Mouse (Mus musculus): ENCODE data around the gene Mmp9. TPM values are rescaled to one million over a fixed set of nuclear protein-coding genes. Genes with fewer than 3 reads are reported as not detected.

Mmp9 gene
- polyA plus RNA-seq, 1 experiment from 2014 or later, result 1.4 TPM

- Histone ChIP-seq H3K4me2 (replicated peaks; ENCODE audit: low read depth, low read length) (no peak overlapping the region), H3K27ac (ENCODE audit: low read depth, low read length) (no peak overlapping the region), H3K36me3 (ENCODE audit: control insufficient read depth, insufficient read depth, low read length) (no peaks in the 10 kb centered on the region), H3K4me1 (ENCODE audit: control insufficient read depth, insufficient read depth, low read length) (no peaks in the 10 kb centered on the region), H3K9me3 (ENCODE audit: control insufficient read depth, low read length) (no peaks in the 10 kb centered on the region), H3K9ac (ENCODE audit: low read depth, low read length) (no peak overlapping the region), H3K27me3 (ENCODE audit: control insufficient read depth, insufficient read depth, low read length) (no peaks in the 10 kb centered on the region), H3K4me3 (ENCODE audit: low read length) (no peak overlapping the region)
- 73% methylated on average over 14 of the region's 14 CpGs for WGBS
- ATAC-seq (ENCODE audit: low FRiP score, low TSS enrichment), result no peak
Measured at GRCm38 (mm10) chr2:164986371-164987027, 45.9 kb downstream of the Mmp9 start.

GRCm38 (mm10) chr2:164988777-164989176, 48.2 kb downstream of the Mmp9 start:
- ATAC-seq (ENCODE audit: low FRiP score, low TSS enrichment), result no peak
- Histone ChIP-seq H3K27me3 (ENCODE audit: control insufficient read depth, insufficient read depth, low read length) (no peaks in the 10 kb centered on the region), H3K9ac (ENCODE audit: low read depth, low read length) (no peak overlapping the region), H3K4me1 (ENCODE audit: control insufficient read depth, insufficient read depth, low read length) (no peaks in the 10 kb centered on the region), H3K4me3 (ENCODE audit: low read length) (no peak overlapping the region), H3K4me2 (replicated peaks; ENCODE audit: low read depth, low read length) (no peak overlapping the region), H3K9me3 (ENCODE audit: control insufficient read depth, low read length) (no peaks in the 10 kb centered on the region), H3K36me3 (ENCODE audit: control insufficient read depth, insufficient read depth, low read length) (no peaks in the 10 kb centered on the region), H3K27ac (ENCODE audit: low read depth, low read length) (no peak overlapping the region)
- WGBS, result 68% methylated on average over 13 of the region's 13 CpGs

GRCm38 (mm10) chr2:164991111-164991510, 50.5 kb downstream of the Mmp9 start:
- 70% methylated on average over 3 of the region's 3 CpGs for WGBS
- no peak overlapping the region for H3K9ac ChIP-seq (ENCODE audit: low read depth, low read length)
- no peak overlapping the region for H3K27ac ChIP-seq (ENCODE audit: low read depth, low read length)
- no peaks in the 10 kb centered on the region for H3K36me3 ChIP-seq (ENCODE audit: control insufficient read depth, insufficient read depth, low read length)
- H3K4me2 ChIP-seq (replicated peaks; ENCODE audit: low read depth, low read length), result no peak overlapping the region
- H3K4me3 ChIP-seq (ENCODE audit: low read length), result no peak overlapping the region
- H3K9me3 ChIP-seq (ENCODE audit: control insufficient read depth, low read length), result no peaks in the 10 kb centered on the region
- H3K4me1 ChIP-seq (ENCODE audit: control insufficient read depth, insufficient read depth, low read length), result no peaks in the 10 kb centered on the region
- no peak for ATAC-seq (ENCODE audit: low FRiP score, low TSS enrichment)
- H3K27me3 ChIP-seq (ENCODE audit: control insufficient read depth, insufficient read depth, low read length), result no peaks in the 10 kb centered on the region; the same call in 1 of the 2 replicates

GRCm38 (mm10) chr2:164991808-164992207, 51.2 kb downstream of the Mmp9 start:
- H3K4me1 ChIP-seq (ENCODE audit: control insufficient read depth, insufficient read depth, low read length), result no peaks in the 10 kb centered on the region
- no peak overlapping the region for H3K9ac ChIP-seq (ENCODE audit: low read depth, low read length)
- H3K27ac ChIP-seq (ENCODE audit: low read depth, low read length), result no peak overlapping the region
- ATAC-seq (ENCODE audit: low FRiP score, low TSS enrichment), result no peak
- 38% methylated on average over 10 of the region's 10 CpGs for WGBS
- H3K4me2 ChIP-seq (replicated peaks; ENCODE audit: low read depth, low read length), result no peak overlapping the region
- H3K36me3 ChIP-seq (ENCODE audit: control insufficient read depth, insufficient read depth, low read length), result no peaks in the 10 kb centered on the region
- no peak overlapping the region for H3K4me3 ChIP-seq (ENCODE audit: low read length)
- H3K9me3 ChIP-seq (ENCODE audit: control insufficient read depth, low read length), result no peaks in the 10 kb centered on the region
- peaks cover 4% of the 10 kb centered on the region; the same call in 1 of the 2 replicates for H3K27me3 ChIP-seq (ENCODE audit: control insufficient read depth, insufficient read depth, low read length)

- no peaks in the 10 kb centered on the region for H3K9me3 ChIP-seq (ENCODE audit: control insufficient read depth, low read length)
- peaks cover 16% of the 10 kb centered on the region for H3K4me1 ChIP-seq (ENCODE audit: control insufficient read depth, insufficient read depth, low read length)
- no peak for ATAC-seq (ENCODE audit: low FRiP score, low TSS enrichment)
- no peak overlapping the region for H3K9ac ChIP-seq (ENCODE audit: low read depth, low read length)
- peaks cover 5% of the 10 kb centered on the region; the same call in 1 of the 2 replicates for H3K36me3 ChIP-seq (ENCODE audit: control insufficient read depth, insufficient read depth, low read length)
- H3K27ac ChIP-seq (ENCODE audit: low read depth, low read length), result no peak overlapping the region
- 93% methylated on average over 11 of the region's 11 CpGs for WGBS
- no peak overlapping the region for H3K4me2 ChIP-seq (replicated peaks; ENCODE audit: low read depth, low read length)
- peaks cover 27% of the 10 kb centered on the region for H3K27me3 ChIP-seq (ENCODE audit: control insufficient read depth, insufficient read depth, low read length)
- H3K4me3 ChIP-seq (ENCODE audit: low read length), result no peak overlapping the region
Measured at GRCm38 (mm10) chr2:164994156-164994555, 53.6 kb downstream of the Mmp9 start.

- Histone ChIP-seq H3K4me3 (ENCODE audit: low read length) (no peak overlapping the region), H3K27me3 (ENCODE audit: control insufficient read depth, insufficient read depth, low read length) (peaks cover 30% of the 10 kb centered on the region), H3K36me3 (ENCODE audit: control insufficient read depth, insufficient read depth, low read length) (peaks cover 11% of the 10 kb centered on the region), H3K4me2 (replicated peaks; ENCODE audit: low read depth, low read length) (no peak overlapping the region), H3K9ac (ENCODE audit: low read depth, low read length) (no peak overlapping the region), H3K9me3 (ENCODE audit: control insufficient read depth, low read length) (no peaks in the 10 kb centered on the region), H3K27ac (ENCODE audit: low read depth, low read length) (no peak overlapping the region), H3K4me1 (ENCODE audit: control insufficient read depth, insufficient read depth, low read length) (peaks cover 16% of the 10 kb centered on the region)
- no peak for ATAC-seq (ENCODE audit: low FRiP score, low TSS enrichment)
- WGBS, result 56% methylated on average over 21 of the region's 21 CpGs
Measured at GRCm38 (mm10) chr2:164994659-164995428, 54.3 kb downstream of the Mmp9 start.

- Histone ChIP-seq H3K27me3 (ENCODE audit: control insufficient read depth, insufficient read depth, low read length) (peaks cover 30% of the 10 kb centered on the region), H3K9ac (ENCODE audit: low read depth, low read length) (no peak overlapping the region)
- WGBS, result 76% methylated on average over 11 of the region's 11 CpGs
Measured at GRCm38 (mm10) chr2:164995976-164996375, 55.4 kb downstream of the Mmp9 start.

GRCm38 (mm10) chr2:164996848-164997720, 56.5 kb downstream of the Mmp9 start:
- Histone ChIP-seq H3K36me3 (ENCODE audit: control insufficient read depth, insufficient read depth, low read length) (peaks cover 34% of the 10 kb centered on the region), H3K4me2 (replicated peaks; ENCODE audit: low read depth, low read length) (peak overlapping the region; percentile 53), H3K4me3 (ENCODE audit: low read length) (peak overlapping the region; percentile 25), H3K27me3 (ENCODE audit: control insufficient read depth, insufficient read depth, low read length) (peaks cover 30% of the 10 kb centered on the region), H3K4me1 (ENCODE audit: control insufficient read depth, insufficient read depth, low read length) (peaks cover 16% of the 10 kb centered on the region), H3K9me3 (ENCODE audit: control insufficient read depth, low read length) (no peaks in the 10 kb centered on the region), H3K27ac (ENCODE audit: low read depth, low read length) (no peak overlapping the region), H3K9ac (ENCODE audit: low read depth, low read length) (peak overlapping the region; percentile 42; the same call in 1 of the 2 replicates)
- ATAC-seq (ENCODE audit: low FRiP score, low TSS enrichment), result no peak
- WGBS, result 7% methylated on average over 48 of the region's 49 CpGs

More at GRCm38 (mm10) chr2:164995976-164996375, 55.4 kb downstream of the Mmp9 start:
- Histone ChIP-seq H3K4me3 (ENCODE audit: low read length) (no peak overlapping the region), H3K36me3 (ENCODE audit: control insufficient read depth, insufficient read depth, low read length) (peaks cover 22% of the 10 kb centered on the region), H3K4me2 (replicated peaks; ENCODE audit: low read depth, low read length) (no peak overlapping the region), H3K27ac (ENCODE audit: low read depth, low read length) (no peak overlapping the region), H3K9me3 (ENCODE audit: control insufficient read depth, low read length) (no peaks in the 10 kb centered on the region), H3K4me1 (ENCODE audit: control insufficient read depth, insufficient read depth, low read length) (peaks cover 16% of the 10 kb centered on the region)
- ATAC-seq (ENCODE audit: low FRiP score, low TSS enrichment), result no peak
